Mouse (Mus musculus) cortical plate, adult 2 months (tissue): ENCODE results near the gene Csnk1d.

ENCODE experiments used
- CTCF ChIP-seq: fragments of 200-500 bp; IDR thresholded peaks from 2 replicates; pipeline ENCODE4 v1.5.1; 2011; ENCODE audit warnings: mild to moderate bottlenecking, control low read depth, low read length; ENCODE audit not compliant: insufficient read depth; ENCODE audit errors: extremely low read depth
- POLR2A ChIP-seq: fragments of 200-500 bp; IDR thresholded peaks from 2 replicates; pipeline ENCODE4 v1.6.1; 2011; ENCODE audit warnings: mild to moderate bottlenecking, low read length, control low read depth; ENCODE audit not compliant: insufficient read depth; ENCODE audit errors: extremely low read depth

GRCm38 (mm10) chr11:120948328-120948727 is 42.8 kb downstream of the Csnk1d start, which contains the start of gene Slc16a3:
- TF ChIP-seq POLR2A (no peak), CTCF (no peak)
